Mouse (Mus musculus) common myeloid progenitor, adult 5-6 weeks (primary cell): ENCODE measurements around the gene Fer. TPM values are rescaled to one million over a fixed set of nuclear protein-coding genes. Genes with fewer than 3 reads are reported as not detected.
"Not testable (repeated sequence)": the region's sequence is repeated elsewhere in the genome, so short reads cannot be mapped to it uniquely, and the experiment has no call there.

Source experiments
- ATAC-seq: replicated peaks from 2 replicates; pipeline ENCODE4 v1.8.0; 2016; ENCODE audit warnings: low read depth, mild to moderate bottlenecking, moderate TSS enrichment, inconsistent platforms; ENCODE audit not compliant: poor library complexity, severe bottlenecking
- total RNA-seq: library from RNA; stranded (forward); fragments of 200-1000, 187-1606 nt; gene quantifications from 2 replicates; pipeline ENCODE4 v1.2.3, GENCODE M21; 2017

The Fer gene
- total RNA-seq = 13.6 and 26.9 TPM in 2 replicates

DNA sequence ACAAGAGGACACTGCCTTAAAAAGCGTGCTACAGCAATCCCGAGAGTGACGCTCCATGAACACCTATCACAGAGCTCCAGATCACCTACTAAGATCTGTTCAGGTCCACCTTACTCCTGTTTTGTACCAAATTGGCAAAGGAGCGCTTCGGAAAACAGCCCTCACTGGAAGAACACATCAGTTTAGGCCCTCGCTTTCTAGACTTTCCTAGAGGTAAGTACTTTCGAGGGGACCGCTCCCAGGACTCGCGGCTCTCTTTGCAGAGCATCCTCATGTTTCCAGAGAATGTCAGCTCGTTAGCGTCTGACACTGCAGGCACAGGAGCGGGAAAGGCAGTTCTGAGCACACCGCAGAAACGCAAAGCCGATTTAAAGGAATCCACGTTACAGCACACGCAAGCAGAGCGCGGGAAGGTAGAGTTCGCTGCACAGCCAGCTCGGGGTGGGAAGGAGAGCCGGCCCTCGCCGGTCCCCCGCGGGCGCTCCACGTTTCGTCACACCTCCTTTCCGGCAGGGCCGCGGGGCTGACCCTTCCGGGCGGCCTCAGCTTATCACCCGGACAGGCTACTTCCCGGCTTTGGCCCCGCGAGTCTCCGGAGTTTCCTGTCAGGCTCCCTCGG is at the start of gene Fer:
Gene Fer (plus strand): TSS at position 51 of the 619 bp plus-strand sequence.
- ATAC-seq = peak; percentile 8; the same call in 1 of the 2 replicates

DNA sequence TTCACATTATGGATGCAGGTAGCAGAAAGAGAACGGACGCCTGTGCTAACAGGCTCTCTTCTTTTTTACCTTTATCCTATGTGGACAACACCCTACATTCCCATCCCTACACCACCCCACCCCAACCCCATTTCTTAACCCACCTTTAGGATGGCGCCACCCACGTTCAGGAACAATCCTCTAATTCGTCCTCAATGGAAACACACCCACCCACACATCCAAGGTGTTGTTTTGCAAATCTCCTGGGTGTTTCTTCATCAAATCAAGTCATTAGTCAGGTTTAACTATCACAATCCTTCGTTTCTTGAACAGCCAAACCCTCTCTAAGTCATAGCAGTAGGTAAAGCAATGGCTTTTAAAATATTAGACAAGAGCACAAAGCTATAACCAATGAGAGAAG is 49.3 kb upstream of the Fer start:
- no peak for ATAC-seq

DNA sequence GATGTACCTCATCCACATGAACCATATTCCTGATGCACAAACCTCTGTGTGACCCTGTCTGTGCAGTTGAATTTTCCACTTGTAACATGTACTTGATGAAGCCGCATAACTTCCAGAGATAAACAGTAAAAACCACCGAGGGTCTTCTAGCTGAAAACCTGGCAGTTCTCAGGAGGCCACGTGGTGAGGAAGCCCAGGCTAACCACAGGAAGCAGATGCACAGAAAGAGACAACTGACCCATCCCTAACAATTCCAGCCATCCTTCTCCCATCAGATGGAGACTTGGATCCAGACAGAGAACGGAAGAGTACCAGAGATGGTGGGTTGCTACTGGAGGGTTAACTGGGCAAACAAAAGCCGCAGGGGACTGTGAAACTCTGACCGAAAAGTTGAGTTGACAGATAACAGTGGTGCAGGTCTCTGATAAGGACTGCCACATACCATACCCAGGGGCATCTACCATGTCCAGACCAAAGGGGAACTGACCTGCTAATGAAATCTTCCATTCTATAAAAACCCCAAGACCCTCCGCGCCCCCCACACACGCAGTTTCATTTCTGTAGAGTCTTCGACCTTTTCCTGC is 44.3 kb upstream of the Fer start:
- peak; percentile 93 for ATAC-seq

DNA sequence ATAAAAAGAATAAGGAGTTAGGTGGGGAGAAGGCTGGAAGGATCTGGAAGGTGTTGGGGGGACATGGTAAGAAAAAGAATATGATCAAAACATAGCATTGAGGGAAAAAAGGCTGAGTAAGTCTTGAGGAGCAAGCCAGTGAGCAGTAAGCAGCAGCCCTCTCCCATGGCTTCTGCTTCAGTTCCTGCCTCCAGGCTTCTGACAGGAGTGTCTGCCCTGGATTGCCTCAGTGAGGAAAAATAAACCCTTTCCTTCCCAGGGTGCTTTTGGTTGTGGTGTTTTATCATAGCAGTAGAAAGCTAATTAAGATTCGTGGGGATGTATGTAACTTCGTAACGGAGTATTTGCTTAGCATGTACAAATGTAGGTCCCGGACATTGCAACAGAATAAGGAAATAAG is 38.7 kb upstream of the Fer start:
- no peak for ATAC-seq

DNA sequence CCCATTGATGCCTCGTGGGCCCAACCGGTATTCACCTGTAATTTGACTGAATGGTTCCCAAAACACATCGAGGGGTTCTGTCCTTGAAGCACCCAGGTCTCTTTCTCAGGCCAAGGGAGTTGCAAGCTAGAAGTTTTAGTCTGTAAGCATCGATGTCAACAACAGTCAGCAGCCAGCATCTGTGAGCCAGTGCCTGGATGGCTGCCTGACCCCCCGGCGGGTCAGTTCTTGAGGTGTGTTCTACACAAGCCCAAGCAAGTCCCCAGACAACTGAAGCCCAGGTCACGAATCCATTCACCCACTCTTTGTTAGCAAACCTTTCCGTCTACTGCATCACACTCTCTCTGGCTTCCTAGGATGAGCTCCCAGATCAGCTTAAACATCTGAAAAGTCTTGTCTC is 36.7 kb upstream of the Fer start:
- no peak for ATAC-seq

DNA sequence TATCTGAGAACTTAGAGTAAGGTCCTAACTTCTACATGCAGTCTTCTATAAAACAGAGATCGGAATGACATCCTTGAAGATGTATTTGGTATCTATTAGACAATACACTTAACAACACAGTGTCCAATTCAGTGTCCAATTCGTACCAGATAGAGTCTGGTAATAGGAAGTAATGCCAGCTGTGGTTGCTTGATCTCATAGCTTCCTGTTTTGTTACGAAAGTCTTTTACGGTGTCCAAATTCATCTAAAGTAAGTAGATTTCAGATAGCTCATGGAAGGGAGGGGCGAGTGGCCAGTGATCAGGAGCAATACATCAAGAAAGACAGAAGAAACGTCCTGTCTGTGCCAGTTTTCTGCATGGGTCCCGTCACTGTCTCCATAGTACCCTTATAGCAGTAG is 36.1 kb upstream of the Fer start:
- ATAC-seq = peak; percentile 87

DNA sequence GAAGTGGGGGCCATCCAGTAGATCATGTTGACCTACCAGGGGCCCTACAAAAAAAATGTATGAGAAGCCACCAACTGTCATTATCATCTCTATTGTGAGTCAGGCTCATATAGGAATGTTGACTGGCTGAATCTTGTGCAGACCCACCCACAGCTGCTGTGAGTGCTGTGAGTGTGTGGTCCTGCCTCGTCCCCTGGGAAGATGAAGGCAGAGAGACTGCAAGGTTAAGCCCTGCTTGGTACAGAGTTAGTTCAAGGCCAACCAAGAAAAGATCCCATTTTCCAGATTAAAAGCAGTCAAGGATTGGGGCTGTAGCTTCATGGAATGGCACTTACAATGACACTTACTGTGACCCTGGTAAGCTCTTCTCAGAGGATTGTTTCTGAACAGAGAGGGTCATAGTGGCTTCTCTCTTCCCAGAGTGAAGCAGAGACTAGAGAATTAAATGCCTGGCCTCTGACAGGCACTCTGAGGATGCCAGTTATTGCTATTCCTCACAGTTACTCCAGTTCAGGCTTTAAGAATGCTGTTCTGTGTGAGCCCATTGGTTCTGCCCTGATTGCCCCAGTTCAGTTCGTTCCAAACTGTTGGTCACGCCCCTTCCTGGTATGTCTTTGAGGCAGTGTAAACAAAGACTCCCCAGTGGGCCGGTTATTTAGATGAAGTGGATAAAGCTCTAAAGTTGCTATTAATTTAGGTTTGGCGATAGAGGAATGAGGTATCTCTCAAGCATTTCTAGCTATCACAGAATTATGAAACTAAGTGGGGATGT is 34.1 kb upstream of the Fer start:
- no peak for ATAC-seq

DNA sequence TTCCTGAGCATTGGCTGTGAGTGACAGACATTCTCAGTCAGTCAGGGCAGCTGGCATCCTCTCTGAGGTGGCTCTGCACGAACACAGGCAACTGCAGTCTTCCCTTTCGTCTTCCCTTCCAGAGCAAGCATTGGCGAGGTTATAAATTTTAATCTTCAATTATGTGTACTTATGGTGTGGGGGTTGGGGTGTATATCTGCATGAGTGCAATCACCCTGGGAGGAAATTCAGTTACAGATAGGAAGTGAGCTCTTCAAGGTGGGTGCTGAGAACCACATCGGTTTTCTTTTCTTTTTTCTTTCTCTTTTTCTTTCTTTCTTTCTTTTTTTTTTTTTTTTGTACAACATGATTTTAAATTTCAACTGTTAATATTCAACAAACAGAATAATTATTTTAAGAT is 31.3 kb upstream of the Fer start:
- no peak for ATAC-seq

DNA sequence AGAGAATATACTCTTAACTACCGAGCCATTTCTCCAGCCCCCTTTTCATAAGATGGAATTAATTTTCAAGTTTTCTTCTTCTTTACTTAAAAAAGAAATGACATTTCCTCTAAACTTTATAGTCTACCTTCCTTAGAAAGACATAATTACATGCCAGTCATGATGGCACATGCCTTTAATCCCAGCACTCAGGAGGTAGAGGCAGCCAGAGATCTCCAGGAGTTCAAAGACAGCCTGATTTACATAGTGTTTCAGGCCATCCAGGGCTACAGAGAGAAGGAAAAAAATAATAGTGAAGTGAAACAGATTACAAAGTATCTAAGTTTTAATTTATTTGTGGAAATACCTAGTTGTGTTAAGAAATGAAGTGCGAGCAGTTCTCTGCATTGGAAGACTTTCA is 26.6 kb upstream of the Fer start:
- no peak for ATAC-seq

DNA sequence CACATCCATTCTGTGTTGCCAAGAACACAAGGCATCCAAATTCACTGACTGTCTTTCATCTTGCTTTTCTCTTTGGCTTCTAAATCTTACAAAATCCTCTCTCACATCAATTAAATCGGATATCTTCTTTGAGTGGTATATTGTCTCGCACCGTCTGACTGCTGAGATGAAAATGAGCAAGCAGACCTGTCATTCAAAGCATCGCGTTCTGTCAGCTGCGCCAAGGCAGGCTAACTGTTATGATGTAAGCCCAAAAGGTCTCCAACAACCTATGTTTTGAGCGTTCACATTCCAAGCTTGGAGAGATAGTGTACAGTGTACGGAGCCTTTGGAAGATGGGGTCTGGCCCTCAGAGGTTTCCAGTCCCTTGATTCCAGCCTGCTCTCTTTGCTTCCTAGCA is 26.2 kb upstream of the Fer start:
- no peak for ATAC-seq

DNA sequence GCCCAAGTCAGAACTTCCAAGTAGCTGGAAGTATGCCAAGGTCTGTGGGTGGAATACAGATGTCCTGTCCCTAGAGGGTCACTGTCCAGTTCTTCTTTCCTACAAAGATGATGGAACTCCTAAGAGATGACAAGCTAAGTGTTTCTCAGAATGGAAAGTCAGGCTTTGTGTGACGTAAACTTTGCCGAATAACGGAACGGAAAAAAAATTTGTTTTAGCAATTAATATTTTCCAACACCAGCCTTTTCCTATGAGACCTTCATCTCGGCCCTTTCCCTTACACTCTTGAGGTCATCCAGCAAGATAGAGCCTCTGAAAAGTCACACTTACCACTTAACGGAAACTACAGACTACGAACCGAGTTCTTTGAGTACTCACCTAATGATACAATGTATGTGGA is 24.7 kb upstream of the Fer start:
- ATAC-seq = no peak

DNA sequence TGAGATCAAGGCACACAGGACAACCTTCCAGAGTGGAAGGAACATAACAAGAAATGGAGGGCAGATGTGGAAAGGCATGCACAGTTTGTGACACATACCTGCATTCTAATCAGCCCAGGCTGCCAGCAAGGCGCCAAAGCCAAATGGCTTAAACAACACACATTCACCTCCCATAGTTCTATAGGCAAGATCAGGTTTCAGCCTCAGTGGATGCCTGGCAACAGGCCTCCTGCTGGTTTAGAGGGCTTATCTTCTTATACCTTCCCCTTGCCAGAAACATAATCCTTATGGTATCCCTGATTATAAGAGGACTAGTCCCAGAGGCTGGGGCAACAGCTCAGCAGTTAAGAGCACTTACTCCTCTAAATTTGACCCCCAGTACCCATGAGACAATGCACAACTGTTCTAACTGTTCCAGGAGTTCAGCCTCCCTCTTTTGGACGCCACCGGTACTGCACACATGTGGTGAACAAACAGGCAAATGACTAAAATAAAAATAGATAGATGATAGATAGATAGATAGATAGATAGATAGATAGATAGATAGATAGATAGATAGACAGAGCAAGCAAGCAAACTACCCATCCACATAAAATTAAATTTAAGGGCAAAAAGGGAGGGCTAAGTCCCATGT is 23.1 kb upstream of the Fer start:
- peak; percentile 50; the same call in 1 of the 2 replicates for ATAC-seq

DNA sequence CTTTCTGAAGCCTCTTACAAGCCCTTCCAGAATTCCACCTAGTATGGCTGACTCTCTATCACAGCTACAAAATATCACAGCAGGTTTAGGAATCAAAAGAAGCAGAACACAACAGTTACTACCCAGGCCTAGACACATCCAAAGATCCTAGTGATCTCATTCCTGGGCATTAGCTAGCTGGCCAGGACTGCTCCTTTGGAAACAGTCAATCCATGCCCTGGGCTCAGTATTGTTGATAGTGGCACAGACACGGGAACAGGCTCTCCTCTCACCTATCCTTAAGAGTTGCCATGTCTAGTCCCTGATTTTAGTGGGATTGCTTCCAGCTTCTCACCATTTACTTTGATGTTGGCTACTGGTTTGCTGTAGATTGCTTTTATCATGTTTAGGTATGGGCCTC is 20.6 kb upstream of the Fer start:
- ATAC-seq = no peak

DNA sequence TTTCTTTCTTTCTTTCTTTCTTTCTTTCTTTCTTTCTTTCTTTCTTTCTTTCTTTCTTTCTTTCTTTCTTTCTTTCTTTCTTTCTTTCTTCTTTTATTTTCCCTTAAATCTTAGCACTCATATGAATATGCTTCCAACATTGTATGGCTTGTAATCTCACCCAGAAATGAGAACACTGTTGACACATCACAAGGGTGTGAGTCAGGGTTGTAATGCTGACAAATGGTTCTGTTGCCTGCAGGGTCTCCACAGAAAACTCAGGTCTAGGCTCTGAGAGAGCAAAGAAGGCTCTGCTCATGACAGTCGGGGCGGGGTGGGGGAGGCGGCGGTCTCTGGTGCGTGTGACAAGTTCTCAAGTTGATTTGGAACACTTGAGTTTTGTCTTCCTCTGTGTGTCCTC is 17.9 kb upstream of the Fer start:
- ATAC-seq = no peak

DNA sequence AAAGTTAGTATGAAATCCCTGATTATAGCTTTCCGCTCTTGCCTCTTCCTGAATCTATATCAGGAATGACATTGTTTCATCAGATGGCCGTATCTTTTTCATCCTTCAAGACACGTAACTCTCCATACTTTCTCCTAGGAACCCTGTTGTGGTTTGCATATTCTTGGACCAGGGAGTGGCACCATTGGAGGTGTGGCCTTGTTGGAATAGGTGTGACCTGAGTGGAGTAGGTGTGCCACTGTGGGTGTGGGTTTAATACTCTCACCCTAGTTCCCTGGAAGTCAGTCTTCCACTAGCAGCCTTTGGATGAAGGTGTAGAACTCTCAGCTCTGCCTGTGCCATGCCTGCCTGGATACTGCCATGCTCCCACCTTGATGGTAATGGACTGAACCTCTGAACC is 17.1 kb upstream of the Fer start:
- ATAC-seq = not testable (repeated sequence)

DNA sequence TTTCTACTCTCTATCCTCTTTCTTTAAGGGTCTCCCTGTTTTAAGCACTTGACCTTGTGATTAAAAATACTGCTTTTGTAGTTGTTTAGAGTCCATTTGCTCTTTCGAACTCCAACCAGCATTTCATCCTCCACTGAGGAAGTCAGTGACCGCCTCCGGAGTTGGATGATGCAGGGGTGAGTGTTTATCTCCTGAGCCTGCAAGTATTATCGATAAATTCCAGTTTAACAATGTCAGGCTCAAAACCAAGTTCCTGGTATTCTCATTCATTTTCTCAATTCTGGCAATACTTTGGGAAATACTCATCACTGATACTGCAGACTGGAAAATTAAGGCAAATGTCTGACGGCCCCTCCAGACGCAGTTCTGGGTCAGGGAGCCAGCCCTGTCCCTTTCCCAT is 13.7 kb upstream of the Fer start:
- ATAC-seq = no peak

DNA sequence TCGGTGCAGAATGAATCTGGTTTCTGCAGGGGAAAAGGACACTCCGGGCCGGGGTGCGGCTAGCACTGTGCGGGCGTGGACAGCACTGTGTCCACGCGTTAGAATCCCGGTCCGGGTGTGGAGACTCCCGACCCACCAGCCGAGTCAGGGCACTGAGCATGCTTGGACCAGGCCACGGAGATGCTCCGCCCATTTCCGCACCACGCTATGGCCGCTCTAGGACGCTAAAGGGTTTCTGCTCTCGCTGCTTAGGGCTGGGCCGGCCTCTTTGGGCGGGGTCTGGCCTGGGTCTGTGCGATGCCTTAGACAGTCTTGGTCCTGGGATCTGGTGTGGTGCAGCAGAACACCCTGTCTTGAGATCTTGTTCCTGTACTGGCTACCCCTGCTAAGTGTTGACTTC is 13.3 kb upstream of the Fer start:
- ATAC-seq = peak; percentile 82

DNA sequence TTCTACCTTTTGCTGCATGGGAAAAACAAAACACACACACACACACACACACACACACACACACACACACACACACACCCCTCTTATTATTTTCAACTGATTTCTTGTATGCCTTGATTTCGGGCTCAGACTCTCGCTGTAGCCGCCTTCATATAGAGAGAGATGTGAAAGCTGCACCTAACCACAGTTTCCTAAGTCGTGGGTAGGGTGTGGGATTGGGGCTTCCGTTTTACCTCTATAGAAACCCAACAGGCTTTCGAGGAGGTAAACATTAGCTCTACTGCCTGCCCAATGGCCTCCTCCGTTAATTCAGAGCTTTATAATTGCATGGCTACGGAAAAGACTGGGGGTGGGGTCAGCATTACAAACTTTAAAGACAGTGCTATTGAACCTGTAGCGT is 12.8 kb upstream of the Fer start:
- peak; percentile 89 for ATAC-seq

DNA sequence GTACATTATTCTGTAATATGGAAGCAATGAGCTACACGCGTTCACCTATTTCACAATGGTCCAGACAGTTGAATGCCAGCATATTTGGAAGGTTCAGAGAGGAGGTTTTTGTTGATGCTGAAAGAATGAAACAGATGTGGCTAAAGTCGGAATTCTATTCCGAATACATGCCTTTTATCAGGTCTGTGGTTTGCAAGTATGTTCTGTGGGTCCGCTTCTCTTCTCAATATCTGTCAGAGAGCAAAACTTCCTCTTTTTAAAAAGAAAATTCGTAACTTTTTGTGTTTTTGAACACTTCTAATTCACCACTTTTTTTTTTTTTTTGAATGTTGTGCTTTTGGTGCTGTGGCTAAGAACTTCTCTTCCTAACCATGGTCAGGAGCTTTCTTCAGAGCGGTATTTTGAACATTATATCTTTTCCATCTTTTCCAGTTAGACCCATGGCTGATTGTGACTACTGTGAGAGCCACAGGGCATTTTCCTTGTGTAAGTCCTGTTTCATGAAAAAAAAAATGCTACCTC is 5.8 kb upstream of the Fer start:
- peak; percentile 88 for ATAC-seq

DNA sequence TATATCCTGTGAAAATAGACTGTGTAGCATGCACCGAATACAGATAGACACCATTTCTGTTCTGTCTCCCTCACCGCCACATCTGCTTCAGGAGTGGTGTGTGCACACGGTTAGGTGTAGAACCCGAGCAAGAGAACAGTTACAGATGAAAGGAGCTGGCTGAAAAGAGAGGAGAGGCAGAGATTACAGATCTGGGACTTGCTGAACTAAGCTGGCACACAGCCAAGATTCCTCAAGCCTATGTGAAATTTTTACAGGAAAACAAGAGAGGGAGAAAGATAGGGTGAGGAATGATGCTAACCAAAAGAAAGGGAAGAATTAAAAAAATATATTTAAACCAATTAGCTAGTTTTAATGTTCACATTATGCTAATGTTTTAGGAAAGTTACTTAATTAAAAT is 1.9 kb upstream of the Fer start:
- no peak for ATAC-seq

DNA sequence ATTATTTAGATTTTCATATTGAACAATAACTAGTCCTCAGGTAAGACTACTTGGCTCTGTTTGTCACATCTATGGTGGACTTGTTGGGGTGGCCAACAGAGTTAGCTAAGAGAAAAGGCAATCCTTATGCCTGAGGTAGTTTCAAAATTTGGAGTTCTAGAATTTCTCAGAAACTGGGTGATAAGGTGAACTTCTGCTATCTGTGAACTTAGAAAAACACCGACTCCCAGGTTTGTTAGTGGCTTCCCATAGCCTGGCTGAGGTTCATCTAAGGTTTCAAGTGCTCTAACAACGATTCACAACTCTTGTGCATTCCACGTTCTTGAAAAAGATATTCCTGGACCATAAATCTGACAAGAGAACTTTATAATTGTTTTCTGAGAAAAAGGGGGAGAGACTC is 463 bp upstream of the Fer start:
- no peak for ATAC-seq
